19 mouse cellular contexts compared by ENCODE assay signal in the genomic region with DNA sequence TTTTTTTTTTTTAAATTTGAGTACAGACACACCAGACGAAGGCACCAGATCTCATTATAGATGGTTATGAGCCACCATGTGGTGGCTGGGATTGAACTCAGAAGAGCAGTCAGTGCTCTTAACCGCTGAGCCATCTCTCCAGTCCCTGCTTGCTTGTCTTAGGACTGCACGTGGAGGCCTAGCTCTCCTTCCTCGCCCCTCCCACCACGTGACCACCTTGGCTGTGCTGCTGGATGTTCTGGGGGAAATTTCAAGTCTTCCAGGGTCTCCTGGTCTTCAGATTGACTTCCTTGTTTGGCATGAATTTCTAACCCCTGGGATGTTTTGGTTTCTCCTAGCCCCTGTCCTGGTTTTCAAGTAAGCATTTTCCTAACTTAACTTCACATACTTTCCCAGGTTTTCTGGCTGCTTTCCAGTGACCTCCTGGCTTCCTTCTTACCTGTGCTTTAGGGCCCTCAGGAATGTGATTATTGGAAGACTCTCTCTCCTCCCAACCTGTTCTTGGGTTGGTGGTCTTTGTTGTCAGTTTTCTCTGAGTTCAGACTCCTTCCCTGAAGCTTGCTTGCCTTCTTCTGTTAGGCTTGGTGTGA. TPM values are rescaled to one million over a fixed set of nuclear protein-coding genes. Genes with fewer than 3 reads are reported as not detected.
DNase-seq lines count a peak whose midpoint lies in the region; ATAC-seq lines count a peak whose summit lies in the region.
"Had no signal": no experiment of that assay in that cellular context is flagged by ENCODE, and none has a peak within 500 bp of the region (broad histone marks: within the 10 kb centered on the region; RNA-seq: fewer than 3 reads in every experiment).

No protein-coding gene starts in this region.

- DNase-seq in heart, adult 11 months, result peak; percentile 94
- DNase-seq in heart, embryonic 10.5 days (ENCODE audit: low spot score), result no peak
- DNase-seq in limb, embryonic 10.5 days (ENCODE audit: low spot score), result no peak
- DNase-seq in thymus, postnatal 4 days, result peak; percentile 37
- DNase-seq in thymus, postnatal 25 days, result no peak
- DNase-seq in kidney, postnatal 36 days, result peak; percentile 42 to 53
- DNase-seq: adrenal gland, adult 8-10 months; cerebellum, adult 8-10 months; gastrocnemius, postnatal 14 days had no signal

- no peak overlapping the region for H3K27ac ChIP-seq in heart, embryonic 10.5 days
- H3K27ac ChIP-seq in limb, embryonic 15.5 days, result peak overlapping the region; percentile 1; the same call in 1 of the 2 replicates
- H3K27ac ChIP-seq in limb, embryonic 10.5 days, result no peak overlapping the region
- H3K27ac ChIP-seq: forebrain, embryonic 13.5 days; hindbrain, embryonic 10.5 days; hindbrain, postnatal 0 days; liver, embryonic 15.5 days; macrophage; neural tube, embryonic 12.5 days had no signal

- no peaks in the 10 kb centered on the region for H3K9me3 ChIP-seq in heart, embryonic 10.5 days
- no peaks in the 10 kb centered on the region for H3K9me3 ChIP-seq in limb, embryonic 15.5 days
- H3K9me3 ChIP-seq in limb, embryonic 10.5 days (replicated peaks), result no peaks in the 10 kb centered on the region
- H3K9me3 ChIP-seq: forebrain, embryonic 13.5 days; hindbrain, embryonic 10.5 days; liver, embryonic 15.5 days; neural tube, embryonic 12.5 days had no signal

- ATAC-seq in limb, embryonic 15.5 days (ENCODE audit: insufficient number of reproducible peaks, low FRiP score, low TSS enrichment, low read depth), result no peak
- no peak for ATAC-seq in erythroblast, adult 5-6 weeks (replicated peaks; ENCODE audit: low FRiP score, poor library complexity, severe bottlenecking)
- ATAC-seq: forebrain, embryonic 13.5 days; hindbrain, postnatal 0 days; intestine, postnatal 0 days had no signal

- no peaks in the 10 kb centered on the region for H3K27me3 ChIP-seq in heart, embryonic 10.5 days (ENCODE audit: insufficient read depth, poor library complexity, severe bottlenecking)
- no peaks in the 10 kb centered on the region for H3K27me3 ChIP-seq in limb, embryonic 15.5 days
- no peaks in the 10 kb centered on the region for H3K27me3 ChIP-seq in limb, embryonic 10.5 days (ENCODE audit: low read depth, poor library complexity, severe bottlenecking)
- H3K27me3 ChIP-seq: forebrain, embryonic 13.5 days; liver, embryonic 15.5 days; neural tube, embryonic 12.5 days had no signal

- 65% methylated on average over 5 of the region's 5 CpGs for WGBS in heart, embryonic 10.5 days
- WGBS in limb, embryonic 15.5 days, result 53% methylated on average over 5 of the region's 5 CpGs
- 69% methylated on average over 5 of the region's 5 CpGs for WGBS in limb, embryonic 10.5 days

- no peak overlapping the region for H3K9ac ChIP-seq in limb, embryonic 15.5 days
- H3K9ac ChIP-seq: forebrain, embryonic 13.5 days; liver, embryonic 15.5 days; neural tube, embryonic 12.5 days had no signal

- H3K4me1 ChIP-seq in heart, embryonic 10.5 days, result peaks cover 2% of the 10 kb centered on the region; the same call in 1 of the 2 replicates
- H3K4me1 ChIP-seq in limb, embryonic 15.5 days, result peaks cover 7% of the 10 kb centered on the region; the same call in 1 of the 2 replicates
- no peaks in the 10 kb centered on the region; the same call in 1 of the 2 replicates for H3K4me1 ChIP-seq in limb, embryonic 10.5 days
- H3K4me1 ChIP-seq: forebrain, embryonic 13.5 days; hindbrain, embryonic 10.5 days; neural tube, embryonic 12.5 days had no signal

- H3K4me2 ChIP-seq in limb, embryonic 15.5 days, result no peak overlapping the region
- H3K4me2 ChIP-seq: forebrain, embryonic 13.5 days; liver, embryonic 15.5 days; midbrain, embryonic 11.5 days; neural tube, embryonic 12.5 days had no signal

- no peak overlapping the region for H3K4me3 ChIP-seq in heart, embryonic 10.5 days
- H3K4me3 ChIP-seq in limb, embryonic 15.5 days, result no peak overlapping the region
- H3K4me3 ChIP-seq in limb, embryonic 10.5 days, result no peak overlapping the region
- H3K4me3 ChIP-seq: forebrain, embryonic 13.5 days; hindbrain, embryonic 10.5 days; liver, embryonic 15.5 days; neural tube, embryonic 12.5 days had no signal

- H3K36me3 ChIP-seq in heart, embryonic 10.5 days, result no peaks in the 10 kb centered on the region
- H3K36me3 ChIP-seq in limb, embryonic 15.5 days, result no peaks in the 10 kb centered on the region
- no peaks in the 10 kb centered on the region for H3K36me3 ChIP-seq in limb, embryonic 10.5 days
- H3K36me3 ChIP-seq: liver, embryonic 15.5 days; neural tube, embryonic 12.5 days had no signal

RNA-seq across cellular contexts. Expression of a gene that starts 59.3 kb away (rescaled TPM):
- polyA plus RNA-seq in heart, embryonic 10.5 days (2016; fragmentation: Nextera tagmentation; extraction: Ambion mirVana), result 19.4 and 24.3 TPM in 2 replicates
- 15.3 and 16.7 TPM in 2 replicates for polyA plus RNA-seq in limb, embryonic 15.5 days (2015; fragmentation: Nextera tagmentation; extraction: Ambion mirVana)
- 11.2 and 13.3 TPM in 2 replicates for polyA plus RNA-seq in limb, embryonic 10.5 days (2016; fragmentation: Nextera tagmentation; extraction: Ambion mirVana)
- total RNA-seq in erythroblast, adult 5-6 weeks (2015; ENCODE audit: low replicate concordance), result 4.4 and 24.0 TPM in 2 replicates
- total RNA-seq in erythroblast, adult 5-6 weeks (2017; ENCODE audit: low replicate concordance), result 3.1 and 10.4 TPM in 2 replicates

Comparison
In these comparisons a context has a peak if more than half of its experiments do, and no peak if none do; other contexts are left out.
1. DNase-seq: peak in heart, adult 11 months (single experiment), thymus, postnatal 4 days (single experiment) and kidney, postnatal 36 days (2 of 2); none in heart, embryonic 10.5 days (single experiment), limb, embryonic 10.5 days (single experiment) and thymus, postnatal 25 days (single experiment).